19 mouse cellular contexts compared by ENCODE assay signal in the genomic region with DNA sequence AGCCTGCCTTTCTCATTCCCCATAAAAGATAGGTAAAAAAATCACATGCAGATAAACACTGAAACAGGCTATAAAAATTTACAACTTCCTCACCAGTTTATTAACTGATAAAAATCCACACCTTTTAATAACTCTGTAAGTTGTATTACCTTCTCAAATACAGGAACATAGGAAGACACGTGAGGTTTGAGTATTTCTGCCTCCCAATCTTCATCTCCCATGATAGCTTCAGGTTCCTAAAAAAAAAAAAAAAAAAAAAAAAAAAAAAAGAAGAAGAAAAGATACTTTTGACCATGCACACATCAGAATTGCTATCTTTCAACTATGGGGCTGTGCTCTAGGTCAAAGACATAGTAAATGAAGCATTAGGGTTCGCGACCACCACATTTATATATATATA. TPM values are rescaled to one million over a fixed set of nuclear protein-coding genes. Genes with fewer than 3 reads are reported as not detected.
"Had no signal": no experiment of that assay in that cellular context is flagged by ENCODE, and none has a peak within 500 bp of the region (broad histone marks: within the 10 kb centered on the region; RNA-seq: fewer than 3 reads in every experiment).

No protein-coding gene starts in this region.

- H3K4me3 ChIP-seq: lung, embryonic 15.5 days; midbrain, embryonic 10.5 days; midbrain, embryonic 12.5 days; myocyte; neural tube, embryonic 13.5 days; neural tube, embryonic 15.5 days; stomach, embryonic 15.5 days had no signal

- H3K27me3 ChIP-seq: lung, embryonic 15.5 days; midbrain, embryonic 12.5 days; neural tube, embryonic 13.5 days; neural tube, embryonic 15.5 days; stomach, embryonic 15.5 days had no signal

- ATAC-seq: liver, postnatal 0 days; lung, postnatal 0 days; midbrain, embryonic 16.5 days had no signal

- H3K4me2 ChIP-seq: lung, embryonic 15.5 days; midbrain, embryonic 12.5 days; neural tube, embryonic 13.5 days; neural tube, embryonic 15.5 days; stomach, embryonic 15.5 days had no signal

- H3K9ac ChIP-seq: liver, postnatal 0 days; lung, embryonic 15.5 days; midbrain, embryonic 12.5 days; neural tube, embryonic 13.5 days; neural tube, embryonic 15.5 days; stomach, embryonic 15.5 days had no signal

- H3K36me3 ChIP-seq: lung, embryonic 15.5 days; midbrain, embryonic 10.5 days; midbrain, embryonic 12.5 days; neural tube, embryonic 13.5 days; neural tube, embryonic 15.5 days; stomach, embryonic 15.5 days had no signal

- H3K4me1 ChIP-seq: lung, embryonic 15.5 days; midbrain, embryonic 10.5 days; midbrain, embryonic 12.5 days; neural tube, embryonic 13.5 days; neural tube, embryonic 15.5 days; stomach, embryonic 15.5 days had no signal

- DNase-seq: liver, postnatal 0 days; lung, adult 2 months; lung, postnatal 4 days; midbrain, embryonic 14.5 days; retina, postnatal 1 day; right cerebral cortex, adult 18-20 months; thymus, adult 2 months; thymus, postnatal 25 days; thymus, postnatal 4 days had no signal

- H3K9me3 ChIP-seq: lung, embryonic 15.5 days; stomach, embryonic 15.5 days had no signal

- H3K27ac ChIP-seq: lung, embryonic 15.5 days; midbrain, embryonic 10.5 days; midbrain, embryonic 12.5 days; neural tube, embryonic 13.5 days; neural tube, embryonic 15.5 days; stomach, embryonic 15.5 days; stomach, postnatal 0 days had no signal

RNA-seq across cellular contexts. Expression of gene Ddx4, which starts 1.1 kb away (rescaled TPM):
- polyA plus RNA-seq: lung, adult 2 months; myocyte had no signal

RNA-seq across cellular contexts. Expression of gene Il31ra, which starts 57.0 kb away (rescaled TPM):
- polyA plus RNA-seq: lung, embryonic 15.5 days; lung, postnatal 0 days; midbrain, embryonic 10.5 days; midbrain, embryonic 12.5 days; midbrain, embryonic 14.5 days; myocyte had no signal
